Mouse (Mus musculus): ENCODE measurements around the gene Dpy19l1. TPM values are rescaled to one million over a fixed set of nuclear protein-coding genes. Genes with fewer than 3 reads are reported as not detected.

Dpy19l1 gene
- polyA plus RNA-seq, 1 experiment from 2014 or later, result 31.7 TPM

DNA sequence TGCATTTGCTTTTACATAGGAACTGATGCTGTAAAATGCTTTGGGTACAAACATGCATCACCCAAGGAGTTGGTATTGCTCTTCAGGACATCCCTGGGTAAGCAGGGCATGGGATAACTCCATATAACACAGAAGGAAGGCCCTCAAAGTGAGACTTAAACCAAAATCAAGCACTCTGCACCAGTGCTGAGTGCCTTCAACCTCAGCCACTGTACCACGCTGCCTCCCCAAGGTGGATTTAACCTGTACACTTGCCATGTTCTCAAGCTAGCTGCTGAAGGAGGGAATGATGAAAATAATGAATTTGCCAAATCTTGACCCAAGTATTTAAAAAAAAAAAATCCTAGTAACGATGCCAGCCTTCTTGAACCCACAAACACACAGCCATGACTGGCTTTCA lies 1.3 kb downstream of the Dpy19l1 start:
- Histone ChIP-seq H3K9me3 (ENCODE audit: low read depth, low read length) (no peaks in the 10 kb centered on the region), H3K4me3 (ENCODE audit: low read depth, low read length) (peak overlapping the region; percentile 69), H3K9ac (peak overlapping the region; percentile 80), H3K4me1 (ENCODE audit: insufficient read depth) (peaks cover 10% of the 10 kb centered on the region), H3K36me3 (ENCODE audit: insufficient read depth) (no peaks in the 10 kb centered on the region), H3K4me2 (peak overlapping the region; percentile 80), H3K27me3 (ENCODE audit: insufficient read depth, low read length) (no peaks in the 10 kb centered on the region), H3K27ac (ENCODE audit: low read depth) (no peak overlapping the region)
- DNase-seq (peak; percentile 15), ATAC-seq (ENCODE audit: insufficient read depth) (no peak)
- 21% methylated on average over 2 of the region's 2 CpGs for WGBS
- TF ChIP-seq CTCF (IDR thresholded peaks at IDR 0.05; ENCODE audit: low read depth), result no peak

DNA sequence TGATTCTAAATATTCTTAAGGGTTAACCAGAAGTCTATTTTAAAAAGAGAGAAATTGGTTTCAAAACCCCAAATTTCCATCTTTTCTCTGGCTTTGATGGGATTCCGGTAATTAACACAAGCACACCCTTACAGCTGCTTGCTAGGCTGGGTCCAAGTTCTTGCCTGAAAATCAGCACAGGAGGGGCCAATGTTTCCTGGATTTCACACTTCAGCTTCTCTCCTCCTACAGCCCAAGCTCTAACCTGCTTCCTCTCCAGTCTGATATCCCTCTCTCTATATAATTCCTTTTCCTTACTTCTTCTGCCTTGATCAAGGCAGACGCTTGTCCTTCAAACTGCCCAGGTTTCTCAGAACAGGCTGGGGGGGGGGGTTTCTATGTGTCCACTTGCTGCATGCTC lies 6.7 kb downstream of the Dpy19l1 start:
- ATAC-seq (ENCODE audit: insufficient read depth) (no peak), DNase-seq (no peak)
- H3K27me3 ChIP-seq (ENCODE audit: insufficient read depth, low read length), result no peaks in the 10 kb centered on the region
- WGBS, result 88% methylated on average over 2 of the region's 2 CpGs
- no peak overlapping the region for H3K4me3 ChIP-seq (ENCODE audit: low read depth, low read length)
- no peaks in the 10 kb centered on the region for H3K9me3 ChIP-seq (ENCODE audit: low read depth, low read length)
- H3K4me2 ChIP-seq, result no peak overlapping the region
- H3K27ac ChIP-seq (ENCODE audit: low read depth), result no peak overlapping the region
- H3K36me3 ChIP-seq (ENCODE audit: insufficient read depth), result no peaks in the 10 kb centered on the region
- H3K4me1 ChIP-seq (ENCODE audit: insufficient read depth), result peaks cover 3% of the 10 kb centered on the region; the same call in 1 of the 2 replicates
- no peak for TF ChIP-seq CTCF (IDR thresholded peaks at IDR 0.05; ENCODE audit: low read depth)
- no peak overlapping the region for H3K9ac ChIP-seq

DNA sequence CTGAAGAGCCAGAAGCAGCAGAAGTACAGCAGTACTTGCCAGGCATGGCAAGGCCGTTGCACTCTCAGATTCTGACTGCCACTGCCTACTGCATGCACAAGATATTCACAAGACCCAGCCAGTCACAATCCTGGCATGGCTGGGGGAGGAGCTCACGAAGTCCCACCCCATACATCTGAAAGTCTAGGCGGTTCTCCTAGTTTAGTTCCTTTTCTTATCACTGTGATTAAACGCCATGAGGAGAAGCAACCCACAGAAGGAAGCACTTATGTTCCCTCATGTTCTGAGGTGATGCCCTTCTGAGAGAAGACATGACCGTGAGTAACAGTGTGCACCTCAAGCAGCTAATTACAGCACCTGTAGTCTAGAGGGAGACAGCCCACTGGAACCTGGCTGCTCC lies 12.4 kb downstream of the Dpy19l1 start:
- Histone ChIP-seq H3K36me3 (ENCODE audit: insufficient read depth) (no peaks in the 10 kb centered on the region), H3K4me2 (no peak overlapping the region), H3K4me3 (ENCODE audit: low read depth, low read length) (no peak overlapping the region), H3K4me1 (ENCODE audit: insufficient read depth) (no peaks in the 10 kb centered on the region), H3K9ac (no peak overlapping the region), H3K27ac (ENCODE audit: low read depth) (no peak overlapping the region), H3K27me3 (ENCODE audit: insufficient read depth, low read length) (no peaks in the 10 kb centered on the region), H3K9me3 (ENCODE audit: low read depth, low read length) (no peaks in the 10 kb centered on the region)
- ATAC-seq (ENCODE audit: insufficient read depth) (no peak; the same call in 1 of the 2 replicates), DNase-seq (no peak)
- 76% methylated on average over 5 of the region's 5 CpGs for WGBS
- TF ChIP-seq CTCF (IDR thresholded peaks at IDR 0.05; ENCODE audit: low read depth), result no peak

DNA sequence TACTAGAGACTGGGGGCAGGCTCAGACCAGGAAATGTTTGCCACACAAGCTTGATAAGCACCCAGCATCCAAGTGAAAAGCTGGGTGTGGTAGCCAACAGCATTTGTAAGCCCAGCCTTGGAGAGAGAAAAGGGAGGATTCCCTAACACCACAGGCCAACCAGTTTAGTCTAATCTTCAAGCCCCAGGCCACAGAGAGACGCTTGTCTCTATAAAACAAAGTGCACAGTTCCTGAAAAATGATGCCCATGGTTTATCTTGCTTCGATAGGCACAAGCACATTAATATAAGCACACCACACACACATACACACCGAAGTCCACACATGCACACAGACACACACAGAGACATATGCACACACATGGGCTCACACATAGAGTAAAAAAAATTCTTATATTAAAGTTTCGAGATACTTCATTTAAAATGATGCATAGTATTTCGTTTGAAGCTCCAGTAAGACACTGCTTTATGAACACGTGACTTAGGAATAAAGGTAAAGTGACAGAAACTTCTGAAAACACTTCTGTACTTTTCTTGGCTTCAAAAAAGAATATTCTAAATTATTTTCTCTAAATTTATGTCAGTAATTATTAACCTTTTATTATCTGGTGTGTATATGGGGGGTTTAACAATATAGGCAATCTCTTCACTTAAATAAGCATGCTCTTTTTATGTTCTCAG lies 14.4 kb downstream of the Dpy19l1 start:
- Histone ChIP-seq H3K9me3 (ENCODE audit: low read depth, low read length) (no peaks in the 10 kb centered on the region), H3K36me3 (ENCODE audit: insufficient read depth) (no peaks in the 10 kb centered on the region), H3K9ac (no peak overlapping the region), H3K4me1 (ENCODE audit: insufficient read depth) (no peaks in the 10 kb centered on the region), H3K27me3 (ENCODE audit: insufficient read depth, low read length) (no peaks in the 10 kb centered on the region), H3K4me2 (no peak overlapping the region), H3K27ac (ENCODE audit: low read depth) (no peak overlapping the region), H3K4me3 (ENCODE audit: low read depth, low read length) (no peak overlapping the region)
- TF ChIP-seq CTCF (IDR thresholded peaks at IDR 0.05; ENCODE audit: low read depth), result no peak
- WGBS, result 75% methylated on average over 6 of the region's 6 CpGs
- DNase-seq, result no peak
- no peak for ATAC-seq (ENCODE audit: insufficient read depth)

DNA sequence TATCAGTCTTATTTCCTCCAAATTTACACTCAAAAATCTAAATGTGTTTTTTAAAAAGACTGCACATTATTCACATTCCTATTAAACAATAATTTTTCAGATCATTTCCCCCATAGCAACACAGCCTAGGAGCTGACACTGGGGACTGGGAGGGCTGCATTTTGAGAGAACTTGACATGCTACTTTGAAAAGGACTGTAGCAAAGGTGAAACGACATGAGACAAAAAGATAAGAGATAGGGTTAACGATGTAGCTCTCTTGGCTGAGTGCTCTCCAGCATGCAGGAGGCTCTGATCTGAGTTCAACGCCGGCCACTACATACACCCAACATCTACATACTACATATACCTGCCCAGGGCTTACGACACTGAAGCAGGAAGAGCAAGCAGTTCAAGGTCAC lies 20.6 kb downstream of the Dpy19l1 start:
- Histone ChIP-seq H3K4me2 (no peak overlapping the region), H3K4me3 (ENCODE audit: low read depth, low read length) (no peak overlapping the region), H3K4me1 (ENCODE audit: insufficient read depth) (no peaks in the 10 kb centered on the region), H3K27ac (ENCODE audit: low read depth) (no peak overlapping the region), H3K27me3 (ENCODE audit: insufficient read depth, low read length) (no peaks in the 10 kb centered on the region), H3K9me3 (ENCODE audit: low read depth, low read length) (no peaks in the 10 kb centered on the region), H3K9ac (no peak overlapping the region), H3K36me3 (ENCODE audit: insufficient read depth) (no peaks in the 10 kb centered on the region)
- ATAC-seq (ENCODE audit: insufficient read depth) (no peak), DNase-seq (no peak)
- no peak for TF ChIP-seq CTCF (IDR thresholded peaks at IDR 0.05; ENCODE audit: low read depth)
- WGBS, result 52% methylated on average over 5 of the region's 5 CpGs

DNA sequence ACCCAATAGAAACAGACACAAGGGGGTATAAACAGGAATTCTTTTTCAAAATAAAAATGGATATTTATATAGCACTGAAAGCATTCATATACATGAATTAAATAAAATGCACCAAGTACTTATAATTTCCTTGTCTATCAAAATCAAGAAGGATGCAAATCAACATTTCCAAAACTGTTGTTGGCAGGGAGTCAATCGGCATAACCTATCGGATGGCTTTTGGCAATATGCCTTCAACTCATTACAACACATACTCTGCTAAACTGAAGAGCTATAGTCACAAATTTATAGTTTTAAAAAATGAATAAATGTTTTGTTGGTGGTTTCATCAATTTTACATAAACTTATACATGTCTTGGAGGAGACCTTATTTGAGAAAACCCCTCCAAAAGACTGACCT lies 25.7 kb downstream of the Dpy19l1 start:
- DNase-seq, result peak; percentile 17
- Histone ChIP-seq H3K9me3 (ENCODE audit: low read depth, low read length) (no peaks in the 10 kb centered on the region), H3K4me1 (ENCODE audit: insufficient read depth) (no peaks in the 10 kb centered on the region), H3K36me3 (ENCODE audit: insufficient read depth) (0 out of 2 replicates have a peak, but pooled peaks cover 5% of the 10 kb centered on the region), H3K9ac (no peak overlapping the region), H3K4me2 (no peak overlapping the region), H3K27me3 (ENCODE audit: insufficient read depth, low read length) (no peaks in the 10 kb centered on the region), H3K27ac (ENCODE audit: low read depth) (no peak overlapping the region), H3K4me3 (ENCODE audit: low read depth, low read length) (no peak overlapping the region)
- WGBS, result 79% methylated on average over 2 of the region's 2 CpGs
- TF ChIP-seq CTCF (IDR thresholded peaks at IDR 0.05; ENCODE audit: low read depth), result no peak
- no peak for ATAC-seq (ENCODE audit: insufficient read depth)

DNA sequence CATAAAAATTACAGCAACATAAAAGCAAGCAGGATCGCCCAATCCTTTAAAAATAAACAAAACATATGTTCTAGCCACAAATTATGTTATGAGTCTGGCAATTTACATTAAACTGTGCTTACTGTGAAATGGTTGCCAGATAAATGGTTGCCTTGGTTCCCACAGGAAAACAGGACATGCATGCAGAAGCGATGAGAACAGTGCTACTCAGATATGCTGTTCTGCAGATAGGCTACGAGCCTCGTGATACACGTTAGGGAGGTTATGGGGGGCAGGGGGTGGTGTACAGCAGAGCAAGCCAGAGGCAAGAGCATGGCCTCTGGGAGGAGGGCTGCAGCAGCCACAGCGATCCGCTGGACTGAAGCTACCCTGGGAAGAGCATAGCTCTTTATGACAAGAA lies 29.1 kb downstream of the Dpy19l1 start:
- no peak overlapping the region for H3K27ac ChIP-seq (ENCODE audit: low read depth)
- peaks cover 8% of the 10 kb centered on the region; the same call in 1 of the 2 replicates for H3K36me3 ChIP-seq (ENCODE audit: insufficient read depth)
- DNase-seq, result peak; percentile 15
- H3K9ac ChIP-seq, result no peak overlapping the region
- no peak for ATAC-seq (ENCODE audit: insufficient read depth)
- no peaks in the 10 kb centered on the region for H3K27me3 ChIP-seq (ENCODE audit: insufficient read depth, low read length)
- no peak overlapping the region for H3K4me3 ChIP-seq (ENCODE audit: low read depth, low read length)
- no peak for TF ChIP-seq CTCF (IDR thresholded peaks at IDR 0.05; ENCODE audit: low read depth)
- H3K9me3 ChIP-seq (ENCODE audit: low read depth, low read length), result no peaks in the 10 kb centered on the region
- H3K4me2 ChIP-seq, result no peak overlapping the region
- no peaks in the 10 kb centered on the region for H3K4me1 ChIP-seq (ENCODE audit: insufficient read depth)
- 78% methylated on average over 7 of the region's 7 CpGs for WGBS
